Mouse (Mus musculus): ENCODE data around the gene Acy3.

DNA sequence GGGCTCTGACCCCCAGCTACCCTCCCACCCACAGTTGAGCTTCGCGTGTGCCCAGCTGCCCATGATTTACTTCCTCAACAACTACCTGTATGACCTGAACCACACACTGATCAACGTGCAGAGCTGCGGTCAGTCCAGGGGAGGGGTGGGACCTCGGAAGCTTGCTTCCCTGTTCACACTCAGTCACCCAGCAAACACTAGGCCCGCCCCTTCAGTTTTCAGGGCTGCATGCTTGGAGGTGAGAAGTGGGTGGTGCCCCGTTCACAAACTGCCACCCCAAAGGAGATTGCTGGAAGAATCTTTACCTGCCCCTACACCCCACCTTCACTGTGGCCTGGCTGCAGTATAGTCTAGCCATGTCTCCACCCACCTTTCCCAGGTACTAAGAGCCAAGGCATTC, 44.1 kb upstream of the Acy3 start:
- TF ChIP-seq CTCF (IDR thresholded peaks at IDR 0.05; ENCODE audit: insufficient read depth, low read depth, low read length) (no peak), POLR2A (IDR thresholded peaks at IDR 0.05; ENCODE audit: insufficient read depth, low read depth, low read length) (no peak)
